Mouse (Mus musculus) ovary, postnatal 10 days (tissue): ENCODE measurements around the gene Lcmt2.

Source experiments
- DNase-seq: peaks from one replicate; pipeline ENCODE4 v3.0.0; 2022; ENCODE audit warnings: low spot score

Gene Lcmt2

DNA sequence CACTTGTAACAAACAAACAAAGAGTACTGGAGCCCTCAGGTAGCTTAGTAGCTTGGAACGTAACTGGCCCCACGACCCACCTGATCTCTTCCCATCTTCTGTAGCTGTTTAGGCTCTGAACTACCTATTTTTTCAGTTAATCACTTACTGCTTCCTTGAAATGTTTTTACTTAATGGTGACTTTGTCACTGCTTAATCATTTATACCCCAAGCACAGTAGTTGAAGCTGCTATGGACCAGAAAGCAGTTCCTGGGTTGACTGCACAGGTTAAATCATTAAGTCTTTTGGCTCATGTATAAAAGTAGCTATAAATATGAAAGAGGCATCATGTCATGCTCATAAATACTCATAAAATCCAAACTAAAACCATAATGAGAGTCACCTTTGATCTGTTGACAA lies 25.0 kb downstream of the Lcmt2 start:
- no peak for DNase-seq

GRCm38 (mm10) chr2:121109695-121110094 lies 30.8 kb downstream of the Lcmt2 start, which contains the start of gene Tgm7:
Gene Tgm7, minus strand, starts transcription at chr2:121109795.
- no peak for DNase-seq

GRCm38 (mm10) chr2:121105940-121106339 lies 34.5 kb downstream of the Lcmt2 start:
- no peak for DNase-seq

GRCm38 (mm10) chr2:121102051-121102450 lies 38.4 kb downstream of the Lcmt2 start:
- DNase-seq: no peak

GRCm38 (mm10) chr2:121089751-121090150 lies 50.7 kb downstream of the Lcmt2 start:
- DNase-seq: no peak

GRCm38 (mm10) chr2:121088507-121088906 lies 51.9 kb downstream of the Lcmt2 start:
- no peak for DNase-seq

DNA sequence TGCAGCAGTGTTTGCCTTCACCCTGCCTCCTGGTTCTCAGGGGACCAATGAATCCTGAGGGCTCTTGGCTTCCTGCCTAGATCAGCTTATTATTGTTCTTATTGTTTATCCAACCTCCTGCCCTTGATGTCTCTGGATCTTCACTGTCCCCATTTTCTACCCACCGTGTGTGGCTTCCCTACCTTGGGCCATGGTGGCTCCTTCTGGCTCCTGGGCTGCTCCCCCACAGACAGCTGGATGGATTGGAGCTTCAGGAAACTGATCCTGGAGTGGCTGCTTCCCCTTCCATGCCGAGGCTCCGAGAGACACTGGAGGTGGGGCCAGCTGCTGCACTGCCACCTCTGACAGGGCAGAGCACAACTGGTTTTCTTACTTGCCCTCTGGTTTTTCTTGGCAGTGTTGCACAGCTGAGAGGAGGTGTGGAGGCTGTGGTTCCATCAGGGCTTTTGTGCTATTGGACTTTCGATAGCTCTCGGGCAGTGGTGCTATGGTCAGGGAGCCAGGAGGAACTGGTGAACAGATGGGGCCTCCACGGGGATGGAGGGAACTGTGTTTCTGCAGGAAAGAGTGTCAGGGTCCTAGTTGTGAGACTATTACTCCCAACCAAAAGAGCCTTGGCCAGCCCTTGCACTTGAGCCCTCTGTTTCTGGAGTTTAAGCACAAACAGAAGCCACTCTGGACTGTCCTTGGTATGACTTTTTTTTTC lies 54.8 kb downstream of the Lcmt2 start, which contains the start of gene Tgm5:
Gene Tgm5 (minus strand): TSS at position 362 of the 706 bp plus-strand sequence.
- no peak for DNase-seq

DNA sequence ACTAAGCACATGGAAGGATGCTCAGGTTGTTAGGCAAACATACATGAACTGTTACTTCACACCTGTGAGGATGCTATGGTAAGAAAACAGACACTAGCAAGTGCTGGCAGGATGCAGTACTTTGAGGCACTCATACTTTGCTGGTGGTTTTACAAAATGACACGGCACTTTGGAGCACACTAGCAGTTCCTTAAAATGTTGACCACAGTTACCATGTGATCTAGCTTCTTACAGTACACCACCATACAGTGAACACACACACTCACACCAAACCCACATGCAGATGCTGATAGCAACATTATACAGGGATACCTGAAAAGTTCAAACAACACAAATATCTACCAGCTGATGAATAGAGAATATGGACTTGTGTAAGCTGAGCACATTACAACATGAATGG lies 57.8 kb downstream of the Lcmt2 start:
- no peak for DNase-seq
